ENCODE assay signal across 8 mouse cellular contexts in genomic region chr12:38779186-38779777, GRCm38 (mm10). TPM values are rescaled to one million over a fixed set of nuclear protein-coding genes. Genes with fewer than 3 reads are reported as not detected.
A peak's percentile ranks its signal among the peaks of the same experiment; 100 is the strongest.
DNase-seq lines count a peak whose midpoint lies in the region; ATAC-seq and TF ChIP-seq lines count a peak whose summit lies in the region.

Gene Etv1, plus strand, starts transcription at chr12:38779380.

- no peaks in the 10 kb centered on the region for H3K4me1 ChIP-seq in hindbrain, embryonic 12.5 days

- H3K27me3 ChIP-seq in Patski, result peaks cover 7% of the 10 kb centered on the region
- H3K27me3 ChIP-seq in hindbrain, embryonic 12.5 days, result no peaks in the 10 kb centered on the region

- under 1% methylated on average over 20 of the region's 20 CpGs for WGBS in hindbrain, embryonic 12.5 days

- H3K36me3 ChIP-seq in hindbrain, embryonic 12.5 days, result no peaks in the 10 kb centered on the region

- peak within 1 kb of the TSS; percentile 90 for H3K27ac ChIP-seq in hindbrain, embryonic 12.5 days
- peak within 1 kb of the TSS; percentile 96 for H3K27ac ChIP-seq in left cerebral cortex, adult 2 months

- peak within 1 kb of the TSS; percentile 95 for H3K4me2 ChIP-seq in hindbrain, embryonic 12.5 days (replicated peaks)

- no peaks in the 10 kb centered on the region for H3K9me3 ChIP-seq in hindbrain, embryonic 12.5 days (replicated peaks)

- peak within 1 kb of the TSS; percentile 67 for H3K9ac ChIP-seq in hindbrain, embryonic 12.5 days

- in situ Hi-C loops in Patski (cut with MboI; ENCODE audit: low pct_unique_long_range_greater_than_20kb), result no loop called here

- intact Hi-C loops in left cerebral cortex, adult 2 months (cut with DNase I), result loop anchor here (2.0 to 5.0 kb wide), 4 partner anchors 152 to 637 kb away; no protein-coding TSS in a partner anchor

- no peak for TF ChIP-seq CTCF in Patski (IDR thresholded peaks at IDR 0.05)
- no peak for TF ChIP-seq CTCF in brain, embryonic 14.5 days (IDR thresholded peaks at IDR 0.05; ENCODE audit: borderline replicate concordance, extremely low read depth, insufficient read depth, insufficient read length)
- TF ChIP-seq CTCF in left cerebral cortex, adult 2 months (IDR thresholded peaks at IDR 0.05), result no peak

- no peak for TF ChIP-seq POLR2A in brain, embryonic 14.5 days (IDR thresholded peaks at IDR 0.05; ENCODE audit: borderline replicate concordance, extremely low read depth, insufficient read depth, insufficient read length, poor library complexity, severe bottlenecking)

- POLR2A ChIA-PET in Patski (lab: Charles Lee), result interaction anchor here (0.7 kb wide), 1 partner anchor 20 kb away, joined by 3 read pairs; no protein-coding TSS in a partner anchor

- CTCF ChIA-PET in Patski (lab: Charles Lee), result no interaction called here

- peak within 1 kb of the TSS; percentile 57 for H3K4me3 ChIP-seq in hindbrain, embryonic 12.5 days
- H3K4me3 ChIP-seq in left cerebral cortex, adult 2 months, result peak within 1 kb of the TSS; percentile 92

- no peak for DNase-seq in Patski (ENCODE audit: low read depth, low spot score)
- peak; percentile 85 for DNase-seq in brain, embryonic 14.5 days (ENCODE audit: low read depth)
- peak in 1 of 2 experiments; percentile 51 for DNase-seq in frontal cortex, adult 2 months (ENCODE audit: extremely low spot score in 1 of 2, low spot score in 1 of 2)
- peak; percentile 24 to 29 for DNase-seq in left cerebral cortex, adult 2 months (ENCODE audit: extremely low spot score in 1 of 2, low spot score in 2 of 2)
- DNase-seq in lung, postnatal 36 days, result peak; percentile 62
- peak; percentile 76 for DNase-seq in retina, embryonic 14.5 days (ENCODE audit: low spot score)
- peak; percentile 15 for DNase-seq in urinary bladder, postnatal 25 days (ENCODE audit: low spot score)

- peak; percentile 33 for ATAC-seq in Patski
- ATAC-seq in hindbrain, embryonic 12.5 days (ENCODE audit: low FRiP score), result peak; percentile 41

RNA-seq across cellular contexts. Expression of gene Etv1, which starts in this region (rescaled TPM):
- 1.2 TPM for polyA plus RNA-seq in Patski (2021)
- polyA plus RNA-seq in brain, embryonic 14.5 days (2012; rRNA removed), result 12.5 and 18.8 TPM in 2 replicates
- polyA plus RNA-seq in frontal cortex, adult 2 months (2012; rRNA removed), result 43.0 and 48.2 TPM in 2 replicates
- 21.2 and 21.9 TPM in 2 replicates for polyA plus RNA-seq in hindbrain, embryonic 12.5 days (2016; fragmentation: Nextera tagmentation; extraction: Ambion mirVana)
- total RNA-seq in left cerebral cortex, adult 2 months (2021), result 10 to 100 TPM; 59.2 to 64.6 TPM
